Mouse (Mus musculus) adrenal gland, adult (tissue): Measurements from ENCODE around the gene Slfn3.
"Not testable (repeated sequence)": the region's sequence is repeated elsewhere in the genome, so short reads cannot be mapped to it uniquely, and the experiment has no call there.

Experiments used
- DNase-seq, 2 experiments: peaks; one replicate each; pipeline ENCODE4 v3.0.0; 2022 to 2023; ENCODE audit warnings: low spot score in 1 of 2; ENCODE audit not compliant: inconsistent age in 2 of 2

Slfn3 gene

DNA sequence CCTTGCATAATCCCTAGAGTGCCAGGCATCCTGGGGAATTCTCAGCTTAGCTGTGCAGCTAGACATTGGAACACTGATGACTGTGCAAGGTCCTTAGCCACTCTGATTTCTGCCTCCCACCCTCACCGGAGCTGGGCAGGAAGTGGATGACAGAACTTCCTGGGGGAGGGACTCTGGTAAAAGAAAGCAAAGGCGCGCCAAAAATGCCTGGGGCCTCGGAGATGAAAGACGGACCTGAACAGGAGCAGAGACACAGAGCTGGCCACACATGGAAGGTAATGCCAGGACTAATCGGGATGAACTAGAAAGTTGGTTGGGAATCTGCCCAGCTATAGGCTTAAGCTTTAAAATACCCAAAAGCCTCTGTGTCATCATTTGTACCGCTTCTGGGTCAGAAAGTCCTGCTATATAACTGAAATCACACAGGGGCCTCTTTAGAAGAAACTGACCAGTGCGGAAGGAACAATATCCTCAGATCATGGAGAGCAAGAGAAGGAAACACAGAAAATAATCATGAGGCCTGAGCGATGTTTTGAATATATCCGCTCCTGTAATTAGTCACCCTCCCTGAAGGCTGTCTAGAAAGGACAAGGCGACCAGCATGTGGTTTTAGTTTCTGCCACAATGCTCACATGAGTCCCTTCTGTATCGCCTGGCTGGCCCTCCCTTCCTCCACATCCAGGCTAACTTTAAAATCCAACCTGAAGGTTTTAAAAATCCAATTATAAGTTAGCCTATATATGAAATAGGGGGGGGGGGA lies at the start of gene Slfn3:
TSS of gene Slfn3 (plus strand) at position 197 of the 760 bp plus-strand sequence.
- peak; percentile 29 to 73 for DNase-seq

- not testable (repeated sequence) for DNase-seq
Observed at GRCm38 (mm10) chr11:83148939-83149338, 42.2 kb upstream of the Slfn3 start.

- DNase-seq = no peak
Observed at GRCm38 (mm10) chr11:83174948-83175539, 16.1 kb upstream of the Slfn3 start, which contains the start of gene Slfn4. Slfn4 (plus strand) TSS chr11:83175186.

DNA sequence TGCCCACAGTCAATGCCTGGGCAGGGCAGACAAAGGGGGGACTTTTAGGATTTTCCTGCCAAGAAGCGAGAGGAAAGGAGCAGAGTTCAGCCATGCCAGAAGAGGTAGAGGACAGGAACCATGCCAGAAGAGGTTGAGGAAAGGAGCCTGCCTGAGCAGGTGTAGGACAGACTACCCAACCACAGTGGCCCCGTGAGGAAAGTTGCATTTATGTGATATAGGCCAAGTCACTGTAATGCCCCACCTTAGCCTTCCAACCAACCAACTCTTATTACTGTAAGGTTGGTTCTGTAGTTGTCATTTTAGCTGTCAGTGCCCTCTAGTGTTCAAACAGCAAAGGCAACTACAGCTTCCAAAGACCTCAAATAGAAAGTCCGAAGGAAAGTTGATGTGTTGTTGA lies 871 bp downstream of the Slfn3 start:
- peak in 1 of 2 experiments; percentile 60 for DNase-seq

GRCm38 (mm10) chr11:83205002-83205401 lies 13.9 kb downstream of the Slfn3 start:
- DNase-seq = no peak

DNA sequence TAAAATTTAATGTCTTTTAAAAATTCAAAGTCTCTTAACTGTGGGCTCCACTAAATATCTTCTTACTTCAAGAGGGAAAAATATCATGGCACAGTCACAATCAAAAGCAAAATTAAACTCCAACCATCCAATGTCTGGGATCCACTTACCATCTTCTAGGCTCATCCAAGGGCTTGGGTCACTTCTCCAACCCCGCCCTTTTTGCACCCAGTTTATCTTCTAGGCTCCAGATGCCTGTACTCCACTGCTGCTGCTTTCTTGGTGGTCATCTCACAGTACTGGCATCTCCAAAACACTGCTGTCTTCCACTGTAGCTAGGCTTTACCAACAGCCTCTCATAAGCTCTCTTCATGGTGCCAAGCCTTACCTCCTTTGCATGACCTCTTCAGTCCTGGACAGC lies 25.0 kb downstream of the Slfn3 start:
- DNase-seq = no peak

GRCm38 (mm10) chr11:83221328-83221877 lies 30.3 kb downstream of the Slfn3 start:
- no peak for DNase-seq

GRCm38 (mm10) chr11:83223367-83223766 lies 32.2 kb downstream of the Slfn3 start:
- DNase-seq = peak in 1 of 2 experiments; percentile 22

DNA sequence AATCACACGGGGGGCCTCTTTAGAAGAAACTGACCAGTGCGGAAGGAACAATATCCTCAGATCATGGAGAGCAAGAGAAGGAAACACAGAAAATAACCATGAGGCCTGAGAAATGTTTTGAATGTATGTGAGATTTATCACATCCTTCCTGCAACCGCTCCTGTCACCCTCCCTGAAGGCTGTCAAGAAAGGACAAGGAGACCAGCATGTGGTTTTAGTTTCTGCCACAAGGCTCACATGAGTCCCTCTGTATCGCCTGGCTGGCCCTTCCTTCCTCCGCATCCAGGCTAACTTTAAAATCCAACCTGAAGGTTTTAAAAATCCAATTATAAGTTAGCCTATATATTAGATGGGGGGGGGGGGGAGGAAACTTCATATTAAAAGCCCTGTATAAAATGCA lies 32.7 kb downstream of the Slfn3 start:
- DNase-seq = not testable (repeated sequence)

DNA sequence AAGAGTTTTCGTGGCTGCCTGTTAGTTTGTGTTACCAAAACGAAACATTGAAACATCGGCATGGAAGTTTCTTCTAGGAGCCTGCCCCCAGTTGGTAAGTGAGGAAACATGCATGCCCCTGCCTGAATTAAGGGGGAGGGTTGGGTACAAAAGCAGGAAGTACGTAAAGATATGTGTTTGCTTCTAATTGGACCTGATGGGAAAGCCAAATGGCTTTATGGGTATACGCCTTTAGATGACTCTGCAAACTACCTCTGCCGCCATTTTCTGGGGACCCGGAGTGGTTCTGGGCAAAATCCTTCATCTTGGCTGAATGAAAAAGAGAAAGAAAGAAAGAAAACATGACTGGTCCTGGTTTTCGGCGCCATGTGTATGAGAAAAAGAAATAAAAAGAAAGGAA lies 33.1 kb downstream of the Slfn3 start:
- DNase-seq = peak in 1 of 2 experiments; percentile 20

GRCm38 (mm10) chr11:83224750-83225149 lies 33.6 kb downstream of the Slfn3 start:
- DNase-seq = no peak

DNA sequence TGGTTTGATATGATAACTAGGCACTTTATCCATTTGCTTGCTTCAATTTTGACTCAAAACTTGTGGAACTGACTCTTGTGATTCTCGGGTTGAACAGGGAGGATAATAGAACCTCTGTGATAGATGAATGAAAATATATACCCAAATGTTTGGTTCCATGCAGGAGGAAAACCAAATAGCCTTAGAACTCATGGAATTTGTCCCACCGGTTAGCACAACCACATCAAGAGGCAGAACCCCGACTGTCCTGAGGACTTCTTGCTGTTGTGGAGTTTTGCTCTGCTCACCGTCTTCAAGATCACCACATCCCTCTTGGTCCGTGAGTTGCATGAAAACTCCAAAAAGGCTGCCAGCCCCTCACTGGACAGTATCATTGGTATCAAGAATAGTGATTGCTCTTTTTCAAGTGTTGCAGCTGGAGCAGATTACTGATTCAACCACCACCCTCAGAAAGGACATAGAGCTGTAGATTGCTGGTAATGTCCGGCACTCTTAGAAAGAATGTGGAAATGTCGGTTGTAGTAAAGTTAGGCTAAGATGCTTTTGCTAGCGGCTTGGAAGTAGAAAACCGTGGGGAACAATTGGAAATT lies 34.3 kb downstream of the Slfn3 start:
- DNase-seq = no peak

GRCm38 (mm10) chr11:83227926-83228723 lies 37.0 kb downstream of the Slfn3 start:
- DNase-seq = no peak

DNA sequence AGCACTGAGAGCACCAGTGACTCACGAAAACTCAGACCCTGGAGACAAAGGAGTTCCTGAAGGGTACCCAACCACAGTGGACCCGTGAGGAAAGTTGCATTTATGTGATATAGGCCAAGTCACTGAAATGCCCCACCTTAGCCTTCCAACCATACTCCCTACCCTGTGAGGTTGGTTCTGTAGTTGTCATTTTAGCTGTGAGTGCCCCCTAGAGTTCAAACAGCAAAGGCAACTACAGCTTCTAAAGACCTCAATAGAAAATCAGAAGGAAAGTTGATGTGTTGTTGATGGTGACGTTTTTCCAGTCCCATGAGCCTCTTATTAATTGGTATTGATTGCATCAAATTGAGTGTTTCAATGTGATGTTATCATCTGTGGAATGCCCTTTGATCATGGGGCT lies 39.8 kb downstream of the Slfn3 start:
- DNase-seq = peak in 1 of 2 experiments; percentile 59

DNA sequence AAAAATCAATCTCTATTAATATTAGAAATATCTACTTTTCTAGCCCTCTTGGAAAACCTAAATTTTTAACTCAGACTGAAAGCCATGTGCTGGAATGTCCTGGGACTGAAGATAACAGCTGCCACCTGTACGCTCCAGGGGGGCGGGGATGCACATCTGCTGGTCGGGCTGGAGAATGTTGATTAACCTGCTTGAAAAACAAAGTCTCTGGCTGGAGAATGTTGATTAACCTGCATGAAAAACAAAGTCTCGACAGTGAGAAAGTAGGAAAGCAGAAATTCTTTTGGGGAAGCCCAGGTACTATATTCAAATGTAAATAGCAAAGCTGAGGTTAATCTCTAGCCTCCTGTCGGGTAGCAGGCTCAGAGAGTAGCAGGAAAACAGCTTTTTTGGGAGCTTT lies 42.5 kb downstream of the Slfn3 start:
- DNase-seq = not testable (repeated sequence)

DNA sequence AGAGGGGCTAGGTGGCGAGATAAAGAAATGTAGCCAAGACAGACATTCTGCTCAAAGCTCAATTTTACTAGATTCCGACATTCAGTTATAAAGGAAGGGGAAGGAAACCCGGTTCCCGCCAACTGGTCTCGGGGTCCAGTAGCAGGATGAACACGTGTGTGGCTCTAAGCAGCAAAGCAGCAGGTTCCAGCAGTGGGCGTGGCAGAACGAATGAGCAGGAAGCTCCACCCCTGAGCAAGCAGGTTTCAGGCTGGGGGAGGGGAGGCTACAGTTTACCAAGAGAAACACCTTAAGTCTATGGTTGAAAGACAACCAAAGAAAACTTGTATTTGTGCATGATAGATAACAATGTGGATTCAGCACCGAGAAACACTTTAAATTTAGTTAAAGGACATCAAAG lies 46.3 kb downstream of the Slfn3 start:
- not testable (repeated sequence) for DNase-seq

DNA sequence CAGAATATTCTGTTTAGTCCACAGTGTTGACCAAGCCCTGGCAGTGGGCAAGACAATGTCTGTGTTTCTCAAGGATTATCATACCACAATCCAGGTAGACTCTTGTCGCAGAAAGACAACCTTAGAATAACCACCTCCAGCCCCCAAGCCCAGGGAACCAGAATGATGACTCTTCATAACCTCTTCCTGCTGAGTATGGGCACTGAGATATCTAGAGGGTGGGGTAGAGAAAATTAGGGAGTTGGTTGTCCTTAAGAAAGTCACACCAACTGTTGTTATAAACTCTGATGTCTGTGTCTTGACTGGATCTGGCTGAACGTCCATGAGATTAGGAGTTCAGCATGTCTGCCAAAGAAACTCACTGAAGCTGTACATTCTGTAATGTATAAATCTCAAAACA lies 47.3 kb downstream of the Slfn3 start:
- DNase-seq = no peak

- DNase-seq = no peak
Observed at GRCm38 (mm10) chr11:83239811-83240210, 48.7 kb downstream of the Slfn3 start.

GRCm38 (mm10) chr11:83257211-83257610 lies 66.1 kb downstream of the Slfn3 start:
- DNase-seq = peak; percentile 68 to 93

DNA sequence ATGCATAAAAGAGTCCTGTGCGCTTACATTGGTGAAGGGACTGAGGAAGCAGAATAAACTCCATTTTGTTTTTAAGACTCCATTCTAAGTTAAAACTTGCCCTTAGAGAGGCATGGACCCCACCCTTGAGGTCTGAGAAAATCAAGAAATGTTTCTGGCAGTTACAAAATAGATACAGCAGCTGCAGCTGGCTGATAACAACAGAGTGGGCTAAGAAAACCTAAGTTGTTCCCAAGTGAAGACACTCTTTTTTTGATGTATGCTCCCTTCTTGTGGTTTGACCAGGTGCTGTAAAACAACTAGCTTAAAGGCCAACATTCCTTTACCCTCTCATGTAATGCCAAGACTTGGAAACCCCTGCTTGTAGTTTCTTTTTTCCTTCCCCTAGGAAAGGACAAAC lies 71.5 kb downstream of the Slfn3 start:
- DNase-seq = no peak

GRCm38 (mm10) chr11:83263146-83263545 lies 72.0 kb downstream of the Slfn3 start:
- DNase-seq = peak in 1 of 2 experiments; percentile 36
